Mouse (Mus musculus) myocyte (in vitro differentiated cells): ENCODE data around the gene Mrgpre. TPM values are rescaled to one million over a fixed set of nuclear protein-coding genes. Genes with fewer than 3 reads are reported as not detected.

Experiments used
- H3K27me3 ChIP-seq: one replicate; pipeline ENCODE4 v1.6.1; 2011; ENCODE audit not compliant: control insufficient read depth, insufficient read depth, insufficient read length
- H3K36me3 ChIP-seq: one replicate; pipeline ENCODE4 v1.6.1; 2011; ENCODE audit not compliant: control insufficient read depth, insufficient read depth
- H3K4me2 ChIP-seq: one replicate; pipeline ENCODE4 v1.6.1; 2011; ENCODE audit warnings: low read depth, control low read depth
- H3K4me3 ChIP-seq: one replicate; pipeline ENCODE4 v1.5.1; 2011; ENCODE audit warnings: mild to moderate bottlenecking, control low read depth, moderate library complexity
- H3K79me2 ChIP-seq: one replicate; pipeline ENCODE4 v1.6.1; 2011; ENCODE audit not compliant: control insufficient read depth, insufficient read depth
- H3ac ChIP-seq: one replicate; pipeline ENCODE4 v1.6.1; 2011; ENCODE audit not compliant: control insufficient read depth, insufficient read length
- CEBPB ChIP-seq: IDR thresholded peaks from 2 replicates; pipeline ENCODE4 v1.6.1; 2011; ENCODE audit warnings: mild to moderate bottlenecking, moderate library complexity; ENCODE audit not compliant: poor library complexity, insufficient read depth, severe bottlenecking
- E2F4 ChIP-seq: IDR thresholded peaks from one replicate; pipeline ENCODE4 v1.6.1; 2011; ENCODE audit warnings: mild to moderate bottlenecking, control low read depth, moderate library complexity; ENCODE audit not compliant: insufficient read depth
- MAX ChIP-seq: IDR thresholded peaks from one replicate; pipeline ENCODE4 v1.6.1; 2011; ENCODE audit warnings: low read depth, mild to moderate bottlenecking, control low read depth
- MYOD1 ChIP-seq, 3 experiments: IDR thresholded peaks; one replicate each; pipeline ENCODE4 v1.6.1; 2011; ENCODE audit warnings: control low read depth in 2 of 3, low read depth in 2 of 3, mild to moderate bottlenecking in 2 of 3, moderate library complexity in 1 of 3; ENCODE audit not compliant: insufficient read length in 2 of 3, control insufficient read depth in 1 of 3
- MYOG ChIP-seq, 3 experiments: IDR thresholded peaks; one replicate each; pipeline ENCODE4 v1.6.1; 2011; ENCODE audit warnings: control low read depth in 2 of 3, low read depth in 2 of 3, mild to moderate bottlenecking in 2 of 3; ENCODE audit not compliant: insufficient read length in 2 of 3, control insufficient read depth in 1 of 3, insufficient read depth in 1 of 3
- POLR2A ChIP-seq: IDR thresholded peaks from one replicate; pipeline ENCODE4 v1.6.1; 2011; ENCODE audit warnings: low read depth, mild to moderate bottlenecking, control low read depth, moderate library complexity; ENCODE audit not compliant: insufficient read length
- POLR2AphosphoS2 ChIP-seq: IDR thresholded peaks from one replicate; pipeline ENCODE4 v1.6.1; 2011; ENCODE audit warnings: low read depth, control low read depth; ENCODE audit not compliant: insufficient read length
- REST ChIP-seq: IDR thresholded peaks from one replicate; pipeline ENCODE4 v1.6.1; 2011; ENCODE audit warnings: mild to moderate bottlenecking, control low read depth, moderate library complexity; ENCODE audit not compliant: insufficient read depth, insufficient read length
- SRF ChIP-seq: IDR thresholded peaks from one replicate; pipeline ENCODE4 v1.6.1; 2011; ENCODE audit warnings: low read depth; ENCODE audit not compliant: control insufficient read depth, insufficient read length
- TCF12 ChIP-seq: IDR thresholded peaks from one replicate; pipeline ENCODE4 v1.6.1; 2011; ENCODE audit warnings: mild to moderate bottlenecking, control low read depth; ENCODE audit not compliant: poor library complexity, insufficient read depth, severe bottlenecking
- TCF3 ChIP-seq: IDR thresholded peaks from one replicate; pipeline ENCODE4 v1.6.1; 2011; ENCODE audit warnings: low read depth, control low read depth; ENCODE audit not compliant: insufficient read length
- USF1 ChIP-seq: IDR thresholded peaks from one replicate; pipeline ENCODE4 v1.6.1; 2011; ENCODE audit warnings: low read depth, mild to moderate bottlenecking, control low read depth, moderate library complexity
- polyA plus RNA-seq: library from polyadenylated mRNA; unstranded; fragments of >200 nt; fragmentation: generic; extraction: Trizol; gene quantifications from one replicate; pipeline ENCODE4 v1.2.1, GENCODE M21; 2012; ENCODE audit warnings: missing spikeins

Gene Mrgpre
- polyA plus RNA-seq, 1 experiment: 1.9 TPM

GRCm38 (mm10) chr7:143763794-143764193, 20.5 kb downstream of the Mrgpre start:
- Histone ChIP-seq H3K79me2 (no peaks in the 10 kb centered on the region), H3K4me3 (no peak overlapping the region), H3K4me2 (no peak overlapping the region), H3K27me3 (peaks cover 8% of the 10 kb centered on the region), H3ac (no peak overlapping the region), H3K36me3 (no peaks in the 10 kb centered on the region)
- no peak for TF ChIP-seq POLR2A
- no peak for TF ChIP-seq E2F4
- TF ChIP-seq REST: no peak
- no peak for TF ChIP-seq USF1
- TF ChIP-seq TCF3: no peak
- no peak for TF ChIP-seq MYOD1 (IDR thresholded peaks at IDR 0.05; ENCODE audit: control insufficient read depth in 1 of 3, insufficient read length in 2 of 3, low read depth in 2 of 3)
- no peak for TF ChIP-seq POLR2AphosphoS2
- TF ChIP-seq TCF12: no peak
- no peak for TF ChIP-seq SRF

DNA sequence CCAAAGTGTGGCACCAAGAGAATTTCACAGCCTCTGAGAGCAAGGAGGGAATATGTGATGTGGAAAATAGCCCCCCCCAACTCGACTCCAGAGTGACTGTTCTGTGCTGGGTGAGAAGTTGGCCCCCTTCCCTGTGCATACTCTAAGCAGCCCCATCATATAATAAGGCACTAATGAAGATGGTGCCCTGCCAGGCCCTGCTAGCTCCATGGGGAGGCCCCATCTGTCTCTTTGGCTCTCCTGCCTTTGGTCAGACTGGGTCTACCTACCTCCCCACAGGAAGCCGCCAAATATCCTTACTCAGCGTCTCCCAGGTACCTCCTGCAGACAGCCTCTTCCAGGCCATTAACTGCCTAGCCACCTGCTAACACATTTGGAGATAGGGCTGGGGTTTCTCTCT, 25.3 kb downstream of the Mrgpre start:
- Histone ChIP-seq H3K4me2 (no peak overlapping the region), H3ac (no peak overlapping the region), H3K79me2 (no peaks in the 10 kb centered on the region), H3K4me3 (no peak overlapping the region), H3K36me3 (no peaks in the 10 kb centered on the region), H3K27me3 (no peaks in the 10 kb centered on the region)
- TF ChIP-seq USF1 (no peak), POLR2A (no peak), MYOG (IDR thresholded peaks at IDR 0.05; ENCODE audit: control insufficient read depth in 1 of 3, insufficient read depth in 1 of 3, insufficient read length in 2 of 3, low read depth in 2 of 3) (no peak), CEBPB (no peak), POLR2AphosphoS2 (no peak), TCF12 (no peak), TCF3 (no peak), REST (no peak), SRF (no peak)

GRCm38 (mm10) chr7:143757696-143758095, 26.6 kb downstream of the Mrgpre start:
- Histone ChIP-seq H3K79me2 (no peaks in the 10 kb centered on the region), H3K27me3 (no peaks in the 10 kb centered on the region), H3K36me3 (no peaks in the 10 kb centered on the region), H3ac (no peak overlapping the region), H3K4me3 (peak overlapping the region; percentile 13), H3K4me2 (peak overlapping the region; percentile 90)
- TF ChIP-seq POLR2AphosphoS2: no peak
- TF ChIP-seq CEBPB: no peak
- no peak for TF ChIP-seq MAX
- TF ChIP-seq MYOD1 (IDR thresholded peaks at IDR 0.05; ENCODE audit: control insufficient read depth in 1 of 3, insufficient read length in 2 of 3, low read depth in 2 of 3): no peak
- TF ChIP-seq TCF12: no peak

GRCm38 (mm10) chr7:143757027-143757390, 27.3 kb downstream of the Mrgpre start:
- Histone ChIP-seq H3K36me3 (no peaks in the 10 kb centered on the region), H3K27me3 (no peaks in the 10 kb centered on the region), H3K79me2 (no peaks in the 10 kb centered on the region), H3K4me2 (peak overlapping the region; percentile 90), H3ac (no peak overlapping the region), H3K4me3 (peak overlapping the region; percentile 13)
- TF ChIP-seq USF1 (no peak), CEBPB (no peak), TCF12 (no peak), TCF3 (no peak), SRF (no peak), E2F4 (no peak), MAX (no peak), MYOD1 (IDR thresholded peaks at IDR 0.05; ENCODE audit: control insufficient read depth in 1 of 3, insufficient read length in 2 of 3, low read depth in 2 of 3) (no peak), POLR2A (peak; percentile 83), MYOG (IDR thresholded peaks at IDR 0.05; ENCODE audit: control insufficient read depth in 1 of 3, insufficient read depth in 1 of 3, insufficient read length in 2 of 3, low read depth in 2 of 3) (peak in 1 of 3 experiments; percentile 13), REST (no peak), POLR2AphosphoS2 (peak; percentile 59)

DNA sequence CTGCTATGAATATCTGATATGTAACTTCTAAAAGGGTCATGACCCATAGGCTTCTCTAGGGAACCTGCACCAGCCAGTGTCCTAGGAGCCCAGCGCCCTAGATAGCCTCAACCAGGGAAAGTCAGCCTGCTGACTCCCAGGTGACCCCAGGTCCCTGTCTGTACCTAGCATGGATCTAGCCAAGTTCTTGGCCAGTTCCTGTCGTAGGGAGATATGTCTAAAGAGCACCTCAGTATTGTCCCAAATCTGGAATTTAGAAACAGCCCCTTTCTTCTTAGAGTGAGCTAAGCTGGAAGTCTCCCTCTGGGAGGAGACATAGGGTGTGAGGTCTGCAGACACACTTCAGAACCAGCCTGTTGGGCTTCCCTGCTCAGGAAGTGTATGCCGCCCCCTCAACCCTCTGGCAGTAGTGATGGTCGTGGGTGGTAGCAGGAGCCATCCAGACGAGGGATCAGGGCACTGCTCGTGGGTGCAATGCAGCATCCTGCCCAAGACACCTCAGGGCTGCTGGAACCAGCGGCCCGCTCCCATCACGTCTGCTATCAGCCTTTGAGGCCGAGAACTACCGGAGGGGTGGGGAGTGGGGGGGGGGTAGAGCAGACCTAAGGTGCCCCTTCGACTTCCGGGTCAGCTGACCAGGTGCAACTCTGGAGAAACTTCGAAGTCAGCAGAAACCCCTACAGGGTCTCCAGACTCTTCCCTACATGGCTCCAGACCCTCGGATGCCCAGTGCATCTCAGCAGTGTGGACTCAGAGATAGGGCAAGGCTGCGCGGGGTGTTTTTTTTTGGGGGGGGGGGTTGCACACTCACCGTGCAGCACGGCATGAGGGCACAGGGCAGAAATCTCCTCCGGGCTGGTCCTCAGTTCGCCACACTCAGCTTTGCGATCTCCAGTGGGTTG, 27.9 kb downstream of the Mrgpre start, which contains the start of gene Osbpl5:
Osbpl5 (minus strand) TSS at position 861 of the 902 bp plus-strand sequence.
- peak within 1 kb of the TSS; percentile 13 for H3K4me3 ChIP-seq
- peak within 1 kb of the TSS; percentile 90 for H3K4me2 ChIP-seq
- no peaks in the 10 kb centered on the region for H3K79me2 ChIP-seq
- no peaks in the 10 kb centered on the region for H3K27me3 ChIP-seq
- H3ac ChIP-seq: no peak within 1 kb of the TSS
- TF ChIP-seq POLR2AphosphoS2 (no peak), MAX (no peak), SRF (no peak), TCF12 (no peak), CEBPB (no peak), TCF3 (no peak), MYOD1 (IDR thresholded peaks at IDR 0.05; ENCODE audit: control insufficient read depth in 1 of 3, insufficient read length in 2 of 3, low read depth in 2 of 3) (no peak), REST (no peak), POLR2A (no peak), E2F4 (no peak), MYOG (IDR thresholded peaks at IDR 0.05; ENCODE audit: control insufficient read depth in 1 of 3, insufficient read depth in 1 of 3, insufficient read length in 2 of 3, low read depth in 2 of 3) (no peak), USF1 (no peak)
- H3K36me3 ChIP-seq: no peaks in the 10 kb centered on the region
